Mouse (Mus musculus) forebrain, embryonic 16.5 days (tissue): ENCODE measurements at regions not wholly inside any gene's neighbourhood (a gene's known extent, or its start where the extent isn't known, plus 50 kb on each side); places are given as distances from the start of the nearest gene placed in this dataset.

Experiments
- ATAC-seq: fragments of 200-750 bp; cut with Nextera tagmentation; 2 replicates; pipeline ENCODE4 v1.8.0; 2017; ENCODE audit warnings: mild to moderate bottlenecking, moderate library complexity
- H3K27ac ChIP-seq: fragments of 300-500 bp; sonication (generic); 2 replicates; pipeline ENCODE4 v1.5.1; 2014; ENCODE audit warnings: low read length, control low read depth
- H3K27me3 ChIP-seq: fragments of 300-500 bp; sonication (generic); replicated peaks from 2 replicates; pipeline ENCODE4 v1.6.1; 2014; ENCODE audit warnings: low read length; ENCODE audit not compliant: control insufficient read depth, insufficient read depth
- H3K36me3 ChIP-seq: fragments of 300-500 bp; sonication (generic); 2 replicates; pipeline ENCODE4 v1.6.1; 2014; ENCODE audit not compliant: control insufficient read depth, insufficient read depth
- H3K4me1 ChIP-seq: fragments of 300-500 bp; sonication (generic); replicated peaks from 2 replicates; pipeline ENCODE4 v1.6.1; 2014; ENCODE audit warnings: low read length; ENCODE audit not compliant: control insufficient read depth, insufficient read depth
- H3K4me2 ChIP-seq: fragments of 300-500 bp; sonication (generic); 2 replicates; pipeline ENCODE4 v1.6.1; 2014; ENCODE audit warnings: mild to moderate bottlenecking, low read length, control low read depth
- H3K4me3 ChIP-seq: fragments of 300-500 bp; sonication (generic); replicated peaks from 2 replicates; pipeline ENCODE4 v1.5.1; 2014; ENCODE audit warnings: mild to moderate bottlenecking, low read length, control low read depth
- H3K9ac ChIP-seq: fragments of 300-500 bp; sonication (generic); replicated peaks from 2 replicates; pipeline ENCODE4 v1.6.1; 2014; ENCODE audit warnings: low read depth, low read length, control low read depth
- H3K9me3 ChIP-seq: fragments of 300-500 bp; sonication (generic); 2 replicates; pipeline ENCODE4 v1.6.1; 2016; ENCODE audit warnings: low read length; ENCODE audit not compliant: control insufficient read depth
- WGBS: fragments of 180-500 bp; shearing (Covaris S2); extraction: QIAGEN DNeasy Blood & Tissue Kit; methylation state at CpG from one replicate; pipeline ENCODE4 v1.1.7; 2014; 5-methylcytosine and 5-hydroxymethylcytosine counted together

DNA sequence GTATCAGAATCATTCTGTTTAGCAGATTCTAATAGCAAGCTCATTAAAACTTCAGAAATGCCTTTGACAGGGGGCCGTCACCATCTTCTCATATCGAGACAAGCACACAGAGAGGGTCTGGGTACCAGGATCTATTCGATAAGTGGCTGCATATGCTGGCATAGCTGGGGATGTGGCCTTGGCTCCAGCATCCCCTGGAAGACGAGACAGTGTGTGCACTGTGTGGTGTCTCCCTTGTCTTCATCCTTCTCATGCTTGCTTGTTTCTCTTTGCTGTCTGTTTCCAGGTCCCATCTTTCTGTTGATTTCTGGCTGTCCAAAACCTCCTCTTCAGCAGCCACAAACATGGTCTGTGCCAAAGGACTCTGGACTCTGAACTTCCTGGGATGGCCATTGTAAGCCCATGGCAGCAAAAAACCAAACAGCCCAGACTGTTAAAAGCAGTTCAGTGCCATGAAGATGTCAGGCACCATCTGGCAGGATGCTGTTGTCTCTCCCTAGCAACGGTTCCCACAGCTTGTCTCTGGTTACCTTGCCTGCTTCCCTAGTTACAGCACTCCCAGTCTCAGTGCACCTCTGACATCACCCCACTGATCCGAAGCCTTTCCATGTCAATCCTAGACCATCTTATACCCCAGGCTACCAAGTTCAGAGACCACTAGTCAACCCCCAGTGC, 56.5 kb downstream of the Kctd12 start:
- no peaks in the 10 kb centered on the region for H3K9me3 ChIP-seq
- peak overlapping the region; percentile 46; the same call in 1 of the 2 replicates for H3K27ac ChIP-seq
- no peaks in the 10 kb centered on the region for H3K36me3 ChIP-seq
- no peak overlapping the region for H3K4me3 ChIP-seq
- peak; percentile 93 for ATAC-seq
- 54% methylated on average over 6 of the region's 6 CpGs for WGBS
- no peaks in the 10 kb centered on the region for H3K27me3 ChIP-seq
- peaks cover 6% of the 10 kb centered on the region; the same call in 1 of the 2 replicates for H3K4me1 ChIP-seq
- H3K4me2 ChIP-seq: no peak overlapping the region
- no peak overlapping the region for H3K9ac ChIP-seq

DNA sequence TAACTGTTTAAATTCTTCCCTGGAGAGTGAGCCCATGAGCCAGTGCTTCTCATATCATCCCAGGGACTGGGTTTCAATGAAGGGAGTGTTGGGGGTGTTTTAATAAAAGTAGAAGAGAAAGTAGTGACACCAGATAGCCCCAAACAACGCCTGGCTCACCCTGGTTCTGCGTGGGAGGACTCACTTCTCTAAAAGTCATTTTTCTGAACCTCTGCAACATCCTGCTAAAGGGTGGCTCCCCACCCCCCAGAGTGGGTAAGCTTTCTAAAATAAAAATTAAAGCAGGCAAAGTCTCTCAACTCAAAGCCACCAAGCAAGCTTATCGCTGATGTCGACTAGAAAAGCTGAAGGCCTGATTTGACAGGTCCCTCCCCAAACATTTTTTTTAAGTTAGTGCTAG, 57.8 kb downstream of the Kctd12 start:
- Histone ChIP-seq H3K9me3 (no peaks in the 10 kb centered on the region), H3K36me3 (no peaks in the 10 kb centered on the region), H3K9ac (no peak overlapping the region), H3K4me1 (peaks cover 6% of the 10 kb centered on the region; the same call in 1 of the 2 replicates), H3K27ac (no peak overlapping the region), H3K27me3 (no peaks in the 10 kb centered on the region), H3K4me2 (no peak overlapping the region), H3K4me3 (no peak overlapping the region)
- 87% methylated on average over 4 of the region's 4 CpGs for WGBS
- no peak for ATAC-seq

DNA sequence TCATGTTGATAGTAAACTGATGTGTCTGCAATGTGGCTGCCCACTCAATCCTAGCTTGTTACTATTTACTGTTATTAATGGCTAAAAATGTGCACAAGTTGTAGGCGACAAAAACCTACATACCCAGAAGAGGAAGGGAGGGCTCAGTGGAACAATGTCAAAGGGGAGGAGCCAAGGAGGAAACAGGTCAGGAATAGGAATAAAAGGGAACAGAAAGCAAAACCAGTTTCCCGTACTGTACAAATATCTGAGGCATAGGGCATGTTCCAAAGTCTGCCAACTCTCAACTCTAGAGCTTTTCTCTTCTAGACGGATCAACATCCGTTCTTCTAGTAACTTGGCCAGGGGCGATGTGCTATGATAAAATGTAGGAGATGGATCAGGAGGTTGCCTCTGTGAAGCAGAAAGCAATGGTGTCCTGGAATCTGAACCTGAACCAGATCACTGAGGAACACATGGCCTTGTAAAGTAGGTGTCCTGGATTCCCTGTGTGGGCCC, 59.9 kb downstream of the Kctd12 start:
- H3K4me2 ChIP-seq: no peak overlapping the region
- no peaks in the 10 kb centered on the region for H3K27me3 ChIP-seq
- H3K9ac ChIP-seq: no peak overlapping the region
- H3K9me3 ChIP-seq: no peaks in the 10 kb centered on the region
- H3K4me1 ChIP-seq: peaks cover 6% of the 10 kb centered on the region; the same call in 1 of the 2 replicates
- no peaks in the 10 kb centered on the region for H3K36me3 ChIP-seq
- no peak overlapping the region for H3K27ac ChIP-seq
- H3K4me3 ChIP-seq: no peak overlapping the region
- 92% methylated on average over 5 of the region's 5 CpGs for WGBS
- no peak for ATAC-seq

DNA sequence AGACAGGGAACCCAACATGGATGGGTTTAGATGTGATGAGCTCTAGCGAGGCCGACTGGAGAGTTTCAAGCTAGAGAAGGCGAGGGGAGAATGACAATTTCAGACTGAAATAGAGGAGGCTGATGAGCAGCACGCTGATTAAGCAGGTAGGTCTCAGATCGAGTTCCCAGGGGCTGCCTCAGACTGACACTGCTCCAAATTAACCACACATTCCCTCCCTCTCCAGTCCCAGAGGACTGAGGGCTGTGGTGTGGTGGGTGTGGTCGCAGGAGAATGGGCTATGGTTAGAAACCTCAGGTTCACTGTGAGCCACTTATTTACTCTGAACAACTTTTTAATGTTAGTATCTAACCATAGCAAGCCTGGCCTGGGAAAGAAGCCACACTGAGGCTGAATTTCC, 62.0 kb downstream of the Kctd12 start:
- 79% methylated on average over 6 of the region's 6 CpGs for WGBS
- peak overlapping the region; percentile 19; the same call in 1 of the 2 replicates for H3K27ac ChIP-seq
- H3K4me2 ChIP-seq: no peak overlapping the region
- H3K4me1 ChIP-seq: no peaks in the 10 kb centered on the region
- H3K27me3 ChIP-seq: no peaks in the 10 kb centered on the region
- no peaks in the 10 kb centered on the region for H3K36me3 ChIP-seq
- no peak overlapping the region for H3K4me3 ChIP-seq
- ATAC-seq: no peak
- no peaks in the 10 kb centered on the region for H3K9me3 ChIP-seq
- no peak overlapping the region for H3K9ac ChIP-seq

DNA sequence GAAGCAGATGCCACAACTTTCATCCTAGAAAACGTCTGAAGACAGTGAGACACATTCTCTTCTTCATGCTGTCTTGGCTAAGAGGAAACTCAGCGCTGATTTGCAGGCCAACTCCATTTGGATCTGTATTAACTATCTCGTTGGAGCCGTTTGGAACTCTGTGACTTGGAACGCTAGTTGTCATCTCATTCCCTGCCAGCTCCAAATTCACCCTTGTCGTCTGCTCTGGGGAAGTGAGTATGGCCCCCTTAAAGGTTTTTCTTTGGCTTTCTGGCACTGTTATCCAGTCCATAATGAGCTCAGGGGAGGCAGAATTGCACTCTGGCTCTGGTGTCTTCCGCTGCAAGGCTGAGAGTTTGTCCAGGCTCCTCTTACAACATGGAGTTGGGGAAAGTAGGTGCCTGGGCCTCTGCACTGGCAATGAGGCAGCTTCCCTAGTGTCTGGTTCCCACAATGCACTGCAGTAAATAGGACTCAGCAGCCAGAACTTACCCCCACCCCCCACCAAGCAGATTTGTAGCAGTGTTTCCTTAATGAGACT, 63.1 kb downstream of the Kctd12 start:
- Histone ChIP-seq H3K4me2 (no peak overlapping the region), H3K9me3 (no peaks in the 10 kb centered on the region), H3K36me3 (no peaks in the 10 kb centered on the region), H3K27me3 (no peaks in the 10 kb centered on the region), H3K27ac (peak overlapping the region; percentile 64; the same call in 1 of the 2 replicates), H3K4me3 (no peak overlapping the region), H3K4me1 (no peaks in the 10 kb centered on the region), H3K9ac (no peak overlapping the region)
- WGBS: 60% methylated on average over 7 of the region's 7 CpGs
- ATAC-seq: peak; percentile 78

DNA sequence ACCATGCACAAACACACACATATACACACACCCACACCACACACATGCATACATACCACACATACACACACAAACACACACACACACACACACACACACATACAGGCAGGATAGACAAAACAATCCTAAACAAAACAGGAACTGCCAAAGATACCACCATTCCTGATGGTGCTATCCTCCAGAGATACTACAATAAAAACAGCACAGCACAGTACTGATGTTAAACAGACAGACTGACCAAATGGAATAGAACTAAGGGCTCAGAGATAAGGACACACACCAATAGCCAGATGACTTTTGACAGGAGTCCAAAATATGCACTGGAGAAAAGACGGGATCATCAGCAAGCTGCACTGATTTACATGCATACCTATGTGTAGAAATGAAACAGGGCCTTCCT, 64.5 kb downstream of the Kctd12 start:
- H3K4me3 ChIP-seq: no peak overlapping the region
- no peaks in the 10 kb centered on the region for H3K9me3 ChIP-seq
- H3K4me1 ChIP-seq: no peaks in the 10 kb centered on the region
- H3K27ac ChIP-seq: peak overlapping the region; percentile 53; the same call in 1 of the 2 replicates
- ATAC-seq: no peak
- 79% methylated on average over 1 of the region's 1 CpGs for WGBS
- no peak overlapping the region for H3K4me2 ChIP-seq
- no peaks in the 10 kb centered on the region for H3K27me3 ChIP-seq
- no peak overlapping the region for H3K9ac ChIP-seq
- no peaks in the 10 kb centered on the region for H3K36me3 ChIP-seq

DNA sequence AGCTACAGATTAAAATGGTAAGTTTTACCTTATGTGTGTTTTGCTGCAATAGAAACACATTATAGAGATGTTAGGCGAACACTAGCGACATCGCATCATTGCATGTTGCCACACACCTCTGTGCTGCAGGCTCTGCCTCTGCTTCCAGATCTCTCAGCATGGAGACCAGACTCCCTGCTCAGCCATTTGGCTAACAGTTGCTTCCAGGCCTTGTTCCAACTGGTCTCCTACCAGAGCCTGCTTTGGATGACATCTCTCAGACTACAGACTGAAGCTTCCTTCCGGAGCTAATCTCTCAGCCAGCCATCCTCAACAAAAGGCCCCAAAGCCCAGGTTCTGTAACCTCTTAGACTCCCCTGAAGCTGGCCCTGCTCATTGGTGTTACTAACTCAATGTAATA, 66.5 kb downstream of the Kctd12 start:
- no peak for ATAC-seq
- no peak overlapping the region for H3K4me2 ChIP-seq
- H3K9ac ChIP-seq: no peak overlapping the region
- no peaks in the 10 kb centered on the region for H3K27me3 ChIP-seq
- H3K4me1 ChIP-seq: no peaks in the 10 kb centered on the region
- no peaks in the 10 kb centered on the region for H3K9me3 ChIP-seq
- H3K4me3 ChIP-seq: no peak overlapping the region
- WGBS: 80% methylated on average over 4 of the region's 4 CpGs
- H3K27ac ChIP-seq: no peak overlapping the region
- H3K36me3 ChIP-seq: no peaks in the 10 kb centered on the region

DNA sequence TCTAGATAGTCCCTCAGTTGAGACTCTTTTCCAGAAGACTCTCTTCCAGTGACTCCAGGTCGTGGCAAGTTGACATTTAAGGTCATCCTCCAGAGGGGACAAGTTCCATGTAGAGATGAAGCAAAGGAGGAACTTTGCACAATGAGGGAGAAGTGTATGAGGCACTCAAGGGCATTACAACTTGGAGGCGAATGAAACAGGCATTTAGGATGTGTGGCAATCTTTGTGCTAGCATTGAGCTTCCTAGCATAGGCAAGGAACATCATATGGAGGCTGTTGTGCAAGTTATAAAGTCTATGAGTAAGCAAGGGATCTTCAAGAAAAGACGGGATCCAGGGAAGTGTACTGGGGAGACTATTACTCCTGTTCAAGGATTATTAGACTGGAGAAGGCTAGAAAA, 70.9 kb downstream of the Kctd12 start:
- 77% methylated on average over 3 of the region's 3 CpGs for whole genome bisulfite sequencing
- H3K4me1 ChIP-seq: no peaks in the 10 kb centered on the region
- no peak overlapping the region for H3K4me3 ChIP-seq
- H3K9me3 ChIP-seq: no peaks in the 10 kb centered on the region
- H3K9ac ChIP-seq: no peak overlapping the region
- ATAC-seq: no peak
- no peak overlapping the region for H3K27ac ChIP-seq
- H3K4me2 ChIP-seq: no peak overlapping the region
- no peaks in the 10 kb centered on the region for H3K36me3 ChIP-seq
- H3K27me3 ChIP-seq: no peaks in the 10 kb centered on the region

DNA sequence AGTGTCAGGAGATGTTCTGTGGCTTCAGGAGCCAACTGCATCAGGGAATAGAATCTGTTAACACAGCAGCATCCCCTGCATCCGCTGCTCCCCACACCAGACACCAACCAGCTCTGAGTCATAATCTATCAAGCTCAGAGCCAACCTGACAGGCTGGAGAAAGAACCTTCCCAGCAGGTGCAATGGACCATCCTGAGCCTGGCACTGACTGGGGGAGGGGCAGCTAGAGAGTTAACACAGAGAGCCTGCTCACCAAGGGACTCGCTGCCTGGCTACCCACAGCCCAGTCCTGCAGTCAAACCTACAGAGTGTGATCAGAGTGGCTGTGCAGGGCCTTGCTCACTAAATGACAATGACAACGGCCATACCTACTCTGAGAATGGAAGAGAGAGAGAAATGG, 73.4 kb downstream of the Kctd12 start:
- no peaks in the 10 kb centered on the region for H3K27me3 ChIP-seq
- no peak overlapping the region for H3K27ac ChIP-seq
- H3K9ac ChIP-seq: no peak overlapping the region
- no peak for ATAC-seq
- no peak overlapping the region for H3K4me2 ChIP-seq
- no peak overlapping the region for H3K4me3 ChIP-seq
- WGBS: 80% methylated on average over 3 of the region's 3 CpGs
- H3K9me3 ChIP-seq: no peaks in the 10 kb centered on the region
- H3K4me1 ChIP-seq: no peaks in the 10 kb centered on the region
- no peaks in the 10 kb centered on the region for H3K36me3 ChIP-seq
